Mouse (Mus musculus): Measurements from ENCODE around the gene Itga7. TPM values are rescaled to one million over a fixed set of nuclear protein-coding genes. Genes with fewer than 3 reads are reported as not detected.

Gene Itga7
- polyA plus RNA-seq, 1 experiment = 14.5 TPM

- Histone ChIP-seq H3K4me1 (replicated peaks; ENCODE audit: control insufficient read depth, insufficient read depth, low read length) (peaks cover 10% of the 10 kb centered on the region), H3K27ac (ENCODE audit: control insufficient read depth, insufficient read depth, low read length) (no peak overlapping the region), H3K36me3 (ENCODE audit: control insufficient read depth, insufficient read depth, low read length) (no peaks in the 10 kb centered on the region), H3K27me3 (ENCODE audit: control insufficient read depth, insufficient read depth, low read length) (no peaks in the 10 kb centered on the region), H3K4me3 (ENCODE audit: control insufficient read depth, insufficient read depth, low read length) (no peak overlapping the region)
- TF ChIP-seq POLR2A (IDR thresholded peaks at IDR 0.05; ENCODE audit: control insufficient read depth, extremely low read depth, insufficient read depth, low read length, poor library complexity) = no peak
- no peak for TF ChIP-seq CTCF (IDR thresholded peaks at IDR 0.05; ENCODE audit: borderline replicate concordance, control insufficient read depth, extremely low read depth, insufficient read depth, low read length, poor library complexity)
- DNase-seq = peak; percentile 37
Observed at GRCm38 (mm10) chr10:128990994-128991393, 57.4 kb downstream of the Itga7 start.

DNA sequence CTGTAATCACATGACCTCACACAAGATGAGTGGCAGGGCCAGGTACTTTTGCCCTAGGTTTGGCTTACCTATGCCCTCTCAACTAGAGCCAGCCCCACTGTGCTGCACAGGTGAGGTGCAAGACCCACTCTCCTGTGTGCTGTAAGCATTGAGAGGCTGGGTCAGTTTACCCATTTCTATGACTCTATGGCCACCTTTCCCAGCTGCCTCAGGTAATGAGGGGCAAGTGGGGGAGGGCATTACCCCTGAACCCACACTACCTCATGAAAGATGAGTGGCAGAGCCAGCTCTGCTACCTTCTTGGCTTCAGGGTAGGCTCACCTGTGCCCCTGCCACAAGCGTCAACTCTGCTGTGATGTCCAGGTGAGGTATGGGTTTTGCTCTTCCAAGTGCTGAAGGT is 62.2 kb downstream of the Itga7 start:
- Histone ChIP-seq H3K4me3 (ENCODE audit: control insufficient read depth, insufficient read depth, low read length) (no peak overlapping the region), H3K27ac (ENCODE audit: control insufficient read depth, insufficient read depth, low read length) (no peak overlapping the region), H3K36me3 (ENCODE audit: control insufficient read depth, insufficient read depth, low read length) (no peaks in the 10 kb centered on the region), H3K27me3 (ENCODE audit: control insufficient read depth, insufficient read depth, low read length) (no peaks in the 10 kb centered on the region), H3K4me1 (replicated peaks; ENCODE audit: control insufficient read depth, insufficient read depth, low read length) (peaks cover 5% of the 10 kb centered on the region)
- no peak for TF ChIP-seq CTCF (IDR thresholded peaks at IDR 0.05; ENCODE audit: borderline replicate concordance, control insufficient read depth, extremely low read depth, insufficient read depth, low read length, poor library complexity)
- 97% methylated on average over 1 of the region's 1 CpGs for WGBS
- no peak for DNase-seq

DNA sequence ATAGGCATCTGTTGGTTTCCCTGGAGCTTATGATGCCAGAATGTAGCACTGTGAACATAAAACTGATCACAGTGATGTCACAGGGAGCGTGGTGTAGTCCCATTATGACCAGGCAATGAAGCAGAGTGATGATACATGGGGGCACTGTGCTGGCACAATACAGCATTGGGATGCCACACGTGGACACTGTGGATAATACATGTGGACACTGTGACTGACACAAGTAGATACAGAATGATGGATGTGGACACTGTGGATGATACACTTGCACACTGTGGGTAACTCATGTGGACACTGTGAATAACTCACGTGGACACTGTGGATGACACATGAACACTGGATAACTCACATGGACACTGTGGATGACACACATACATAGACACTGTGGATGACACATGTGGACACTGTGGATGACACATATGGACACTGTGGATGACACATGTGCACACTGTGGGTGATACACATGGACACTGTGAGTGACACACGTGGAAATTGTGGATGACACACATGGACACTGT is 63.0 kb downstream of the Itga7 start:
- Histone ChIP-seq H3K27ac (ENCODE audit: control insufficient read depth, insufficient read depth, low read length) (no peak overlapping the region), H3K4me3 (ENCODE audit: control insufficient read depth, insufficient read depth, low read length) (no peak overlapping the region), H3K27me3 (ENCODE audit: control insufficient read depth, insufficient read depth, low read length) (no peaks in the 10 kb centered on the region), H3K36me3 (ENCODE audit: control insufficient read depth, insufficient read depth, low read length) (no peaks in the 10 kb centered on the region), H3K4me1 (replicated peaks; ENCODE audit: control insufficient read depth, insufficient read depth, low read length) (no peaks in the 10 kb centered on the region; the same call in 1 of the 2 replicates)
- 84% methylated on average over 4 of the region's 4 CpGs for WGBS
- DNase-seq = no peak
- TF ChIP-seq CTCF (IDR thresholded peaks at IDR 0.05; ENCODE audit: borderline replicate concordance, control insufficient read depth, extremely low read depth, insufficient read depth, low read length, poor library complexity) (no peak), POLR2A (IDR thresholded peaks at IDR 0.05; ENCODE audit: control insufficient read depth, extremely low read depth, insufficient read depth, low read length, poor library complexity) (no peak)

DNA sequence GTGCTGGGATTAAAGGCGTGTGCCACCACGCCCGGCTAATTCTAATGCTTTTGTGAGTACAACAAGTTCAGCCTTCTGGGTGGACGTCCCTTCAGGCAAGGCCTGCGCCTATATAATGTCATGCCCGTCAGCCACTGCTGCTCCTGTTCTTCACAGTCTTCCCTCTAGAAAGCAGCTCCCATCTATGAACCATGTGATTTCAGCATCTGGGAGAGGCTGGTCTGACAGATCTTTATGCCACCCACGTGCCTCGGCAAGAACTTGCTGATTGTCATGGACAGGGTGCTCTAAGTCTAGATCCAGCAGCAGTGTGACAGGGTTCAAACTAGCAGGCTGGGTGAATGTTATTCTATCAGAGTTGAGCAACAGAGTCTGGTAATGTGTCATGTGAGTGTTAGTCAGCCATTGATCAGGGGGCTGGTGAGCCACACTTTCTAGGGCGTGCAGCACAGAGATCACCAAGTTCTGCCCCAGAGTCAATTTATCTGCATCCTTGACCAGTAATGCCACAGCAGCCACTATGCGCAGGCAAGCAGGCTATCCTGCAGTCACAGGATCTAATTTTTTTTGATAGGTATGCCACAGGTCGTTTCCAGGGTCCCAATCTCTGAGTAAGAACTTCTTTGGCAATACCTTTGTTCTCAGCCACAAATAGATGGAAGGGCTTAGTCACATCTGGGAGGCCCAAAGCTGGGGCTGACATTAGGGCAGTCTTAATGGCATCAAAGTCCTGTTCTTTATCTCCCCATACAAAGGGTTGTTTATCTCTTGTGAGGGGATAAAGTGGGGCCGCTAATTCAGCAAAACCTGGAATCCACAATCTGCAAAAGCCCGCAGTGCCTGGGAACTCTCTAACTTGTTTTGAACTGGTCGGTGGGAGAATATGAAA is 70.7 kb downstream of the Itga7 start:
- TF ChIP-seq POLR2A (IDR thresholded peaks at IDR 0.05; ENCODE audit: control insufficient read depth, extremely low read depth, insufficient read depth, low read length, poor library complexity) = no peak
- TF ChIP-seq CTCF (IDR thresholded peaks at IDR 0.05; ENCODE audit: borderline replicate concordance, control insufficient read depth, extremely low read depth, insufficient read depth, low read length, poor library complexity) = no peak

More for the DNA sequence above, 70.7 kb downstream of the Itga7 start:
- WGBS = 84% methylated on average over 14 of the region's 14 CpGs
- Histone ChIP-seq H3K27me3 (ENCODE audit: control insufficient read depth, insufficient read depth, low read length) (no peaks in the 10 kb centered on the region), H3K27ac (ENCODE audit: control insufficient read depth, insufficient read depth, low read length) (no peak overlapping the region), H3K4me3 (ENCODE audit: control insufficient read depth, insufficient read depth, low read length) (no peak overlapping the region), H3K4me1 (replicated peaks; ENCODE audit: control insufficient read depth, insufficient read depth, low read length) (no peaks in the 10 kb centered on the region), H3K36me3 (ENCODE audit: control insufficient read depth, insufficient read depth, low read length) (no peaks in the 10 kb centered on the region)
- no peak for DNase-seq

Other genes with a start within 250 kb of the Itga7 start
- gene Rab5b, start 237.6 kb upstream of the Itga7 start, polyA plus RNA-seq (2012; rRNA removed) = 73.8 and 86.1 TPM in 2 replicates
- gene Pmel, start 229.6 kb upstream of the Itga7 start, polyA plus RNA-seq (2012; rRNA removed) = 1.0 TPM in 2 replicates
- 87.6 and 100 TPM in 2 replicates for gene Cdk2, start 228.8 kb upstream of the Itga7 start, polyA plus RNA-seq (2012; rRNA removed)
- gene Dgka, start 189.0 kb upstream of the Itga7 start, polyA plus RNA-seq (2012; rRNA removed) = 326 and 374 TPM in 2 replicates
- gene Pym1, start 185.9 kb upstream of the Itga7 start, polyA plus RNA-seq (2012; rRNA removed) = 70.0 and 74.9 TPM in 2 replicates
- 1.8 and 3.9 TPM in 2 replicates for gene Mmp19, start 142.9 kb upstream of the Itga7 start, polyA plus RNA-seq (2012; rRNA removed)
- 19.9 and 21.6 TPM in 2 replicates for gene Dnajc14, start 129.8 kb upstream of the Itga7 start, polyA plus RNA-seq (2012; rRNA removed)
- 17.4 and 20.5 TPM in 2 replicates for gene Tmem198b, start 129.4 kb upstream of the Itga7 start, polyA plus RNA-seq (2012; rRNA removed)
- gene Sarnp, start 116.5 kb upstream of the Itga7 start, polyA plus RNA-seq (2012; rRNA removed) = 8.5 and 12.3 TPM in 2 replicates
- 68.3 and 82.3 TPM in 2 replicates for gene Ormdl2, start 112.2 kb upstream of the Itga7 start, polyA plus RNA-seq (2012; rRNA removed)
- 5.6 and 5.8 TPM in 2 replicates for gene Gdf11, start 42.1 kb upstream of the Itga7 start, polyA plus RNA-seq (2012; rRNA removed)
- 43.9 and 62.1 TPM in 2 replicates for gene Cd63, start 32.8 kb upstream of the Itga7 start, polyA plus RNA-seq (2012; rRNA removed)
- gene Rdh5, start 10.9 kb upstream of the Itga7 start, polyA plus RNA-seq (2012; rRNA removed) = 14.0 and 21.8 TPM in 2 replicates
- 137 and 173 TPM in 2 replicates for gene Bloc1s1, start 9.8 kb upstream of the Itga7 start, polyA plus RNA-seq (2012; rRNA removed)
- gene Mettl7b, start 27.2 kb downstream of the Itga7 start, polyA plus RNA-seq (2012; rRNA removed) = 0.28 and 1.6 TPM in 2 replicates
- not detected in 2 replicates for gene Olfr9, start 55.6 kb downstream of the Itga7 start, polyA plus RNA-seq (2012; rRNA removed)
- not detected in 2 replicates for gene Olfr763, start 77.0 kb downstream of the Itga7 start, polyA plus RNA-seq (2012; rRNA removed)
- not detected in 2 replicates for gene Olfr764-ps1, start 106.1 kb downstream of the Itga7 start, polyA plus RNA-seq (2012; rRNA removed)
- gene Olfr765, start 116.2 kb downstream of the Itga7 start, polyA plus RNA-seq (2012; rRNA removed) = not detected in 2 replicates
- gene Olfr766-ps1, start 135.2 kb downstream of the Itga7 start, polyA plus RNA-seq (2012; rRNA removed) = not detected in 2 replicates
- not detected in 2 replicates for gene Olfr767, start 149.1 kb downstream of the Itga7 start, polyA plus RNA-seq (2012; rRNA removed)
- gene Olfr768, start 165.6 kb downstream of the Itga7 start, polyA plus RNA-seq (2012; rRNA removed) = not detected in 2 replicates
- not detected in 2 replicates for gene Olfr769, start 184.0 kb downstream of the Itga7 start, polyA plus RNA-seq (2012; rRNA removed)
- not detected in 2 replicates for gene Olfr770, start 205.2 kb downstream of the Itga7 start, polyA plus RNA-seq (2012; rRNA removed)
- gene Olfr771, start 230.9 kb downstream of the Itga7 start, polyA plus RNA-seq (2012; rRNA removed) = not detected in 2 replicates
- gene Olfr772, start 244.1 kb downstream of the Itga7 start, polyA plus RNA-seq (2012; rRNA removed) = not detected in 2 replicates